Mouse (Mus musculus): ENCODE data around the gene Pgf. TPM values are rescaled to one million over a fixed set of nuclear protein-coding genes. Genes with fewer than 3 reads are reported as not detected.
"Not testable (repeated sequence)": the region's sequence is repeated elsewhere in the genome, so short reads cannot be mapped to it uniquely, and the experiment has no call there.

The Pgf gene
- total RNA-seq, 2 experiments from 2014 or later: 0.43 to 2.1 TPM

DNA sequence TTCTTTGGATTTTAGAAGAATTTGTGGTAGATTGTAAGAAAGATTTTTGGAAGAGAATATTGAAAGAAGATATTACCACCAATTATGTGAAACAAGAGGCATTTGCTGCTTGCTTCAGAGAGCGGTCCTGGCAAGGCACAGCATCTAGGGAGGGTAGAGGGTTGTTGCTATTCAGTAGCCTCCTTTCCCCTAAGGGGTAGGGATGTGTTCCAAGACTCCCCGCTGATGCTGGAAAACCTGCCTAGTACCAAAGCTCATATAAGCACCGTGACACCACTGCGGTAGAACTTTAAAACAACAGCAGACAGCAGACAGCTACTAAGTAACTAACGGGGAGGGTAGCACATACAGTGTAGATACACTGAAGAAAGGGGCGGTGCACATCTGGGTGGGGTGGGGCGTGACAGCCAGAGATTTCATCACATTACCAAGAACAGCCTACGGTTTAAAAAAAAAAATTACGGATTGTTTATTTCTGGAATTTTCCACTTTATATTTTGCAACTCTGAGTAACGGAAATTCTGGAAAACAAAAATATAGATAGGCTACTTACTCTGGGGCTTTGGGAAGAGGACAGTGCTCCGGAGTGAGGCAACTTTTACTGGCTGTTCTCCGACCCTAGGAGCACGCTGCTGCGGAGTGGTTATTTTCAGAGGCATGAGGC is 19.7 kb downstream of the Pgf start:
- DNase-seq: no peak

GRCm38 (mm10) chr12:85156324-85156723 is 21.3 kb downstream of the Pgf start:
- peak; percentile 33 to 36 for DNase-seq

DNA sequence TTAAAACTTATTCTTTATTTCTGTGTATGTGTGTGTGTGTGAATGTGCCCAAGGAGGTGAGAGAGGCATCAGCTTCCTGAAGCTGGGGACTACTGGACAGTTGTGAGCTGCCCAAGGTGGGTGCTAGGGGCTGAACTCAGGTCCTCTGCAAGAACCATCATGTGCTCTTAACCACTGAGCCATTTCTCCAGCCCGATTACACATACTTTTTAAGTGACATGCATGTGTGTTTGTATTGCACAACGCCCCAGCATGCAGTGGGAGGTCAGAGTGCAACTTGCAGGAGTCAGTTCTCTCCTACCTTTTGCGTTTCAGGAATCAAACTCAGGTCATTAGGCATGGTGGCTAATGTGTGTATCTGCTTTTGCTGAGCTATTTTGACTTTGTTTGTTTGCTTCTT is 24.6 kb downstream of the Pgf start:
- no peak for DNase-seq

- DNase-seq: peak; percentile 24 to 40
These were observed 26.4 kb downstream of the Pgf start, which contains the start of gene Rps6kl1 for GRCm38 (mm10) chr12:85151002-85151774. Gene Rps6kl1 (minus strand): TSS chr12:85151264.

DNA sequence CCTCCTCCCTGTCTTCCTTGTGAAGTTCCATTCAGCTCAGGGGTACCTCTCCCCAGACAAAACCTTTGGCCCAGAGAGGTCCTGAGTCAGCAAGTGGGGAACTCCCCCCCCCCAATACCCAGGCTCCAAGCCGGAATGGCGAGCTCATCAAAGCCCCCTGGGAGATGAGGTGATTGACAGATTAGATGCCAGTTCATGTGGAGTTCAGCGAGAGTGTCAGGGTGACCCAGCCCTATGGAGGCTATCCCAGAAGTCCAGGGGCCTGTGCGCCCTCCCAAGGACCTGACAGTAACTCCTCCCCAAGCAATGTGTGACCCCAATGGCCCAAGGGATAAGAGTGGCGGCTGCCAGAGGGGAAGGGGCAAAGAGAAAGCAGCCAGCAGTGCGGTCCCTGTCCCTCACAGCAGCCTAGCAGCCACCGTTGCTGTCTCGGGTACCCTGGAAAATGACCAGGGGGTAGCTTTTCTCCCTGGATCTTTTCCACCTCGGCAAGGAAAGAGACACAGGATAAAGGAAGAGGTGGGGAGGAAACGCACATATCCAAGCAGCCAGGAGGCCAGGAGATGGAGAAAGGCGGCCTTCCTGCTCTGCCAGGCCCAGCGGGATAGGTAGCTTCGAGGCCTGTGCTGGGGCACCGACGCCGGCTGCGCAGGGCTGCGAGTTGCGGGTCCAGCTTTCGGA is 27.1 kb downstream of the Pgf start:
- DNase-seq: no peak

- DNase-seq: no peak
These were observed 30.7 kb downstream of the Pgf start for GRCm38 (mm10) chr12:85146881-85147280.

DNA sequence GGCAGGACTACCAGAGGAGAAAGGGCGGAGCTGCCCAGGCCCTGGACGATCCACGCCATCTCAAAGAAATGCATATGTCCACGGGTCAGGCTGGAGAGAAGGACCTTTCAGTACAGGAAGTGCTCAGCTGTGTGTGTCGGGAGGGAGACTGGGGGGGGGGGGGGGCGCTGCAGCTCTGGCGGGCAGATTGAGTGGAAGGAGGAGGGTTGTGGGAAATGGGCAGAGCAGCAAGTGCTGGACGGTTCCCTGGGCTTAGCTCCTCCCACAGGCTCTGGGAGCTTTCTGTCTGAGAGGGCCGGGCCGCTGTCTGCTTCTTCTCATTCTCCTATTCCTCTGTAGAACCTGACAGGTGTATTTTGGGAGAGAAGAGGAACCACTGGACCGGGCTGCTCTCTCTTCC is 31.2 kb downstream of the Pgf start:
- no peak for DNase-seq

- DNase-seq: no peak
These were observed 32.0 kb downstream of the Pgf start for GRCm38 (mm10) chr12:85145630-85146029.

DNA sequence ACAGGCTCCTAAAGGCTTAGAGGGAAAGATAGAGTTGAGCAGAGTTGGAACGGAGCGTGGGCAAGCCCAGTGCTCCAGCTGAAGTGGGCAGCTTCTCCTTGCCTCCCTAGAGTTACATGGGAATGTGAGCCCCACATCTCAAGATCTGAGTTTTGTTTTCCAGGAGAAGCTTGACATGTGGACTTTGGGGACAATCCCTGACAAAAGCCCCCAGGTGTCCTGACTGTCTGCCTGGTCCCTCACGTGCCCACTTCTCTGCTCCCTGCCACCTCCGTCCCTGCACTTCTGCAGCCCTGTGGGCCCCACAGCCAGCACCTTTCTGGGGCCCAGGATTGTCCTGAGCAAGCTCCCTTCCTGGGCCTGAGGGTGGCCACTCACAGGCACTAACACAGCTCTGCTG is 32.8 kb downstream of the Pgf start:
- no peak for DNase-seq

- not testable (repeated sequence) for DNase-seq
These were observed 33.3 kb downstream of the Pgf start for GRCm38 (mm10) chr12:85144276-85144675.

DNA sequence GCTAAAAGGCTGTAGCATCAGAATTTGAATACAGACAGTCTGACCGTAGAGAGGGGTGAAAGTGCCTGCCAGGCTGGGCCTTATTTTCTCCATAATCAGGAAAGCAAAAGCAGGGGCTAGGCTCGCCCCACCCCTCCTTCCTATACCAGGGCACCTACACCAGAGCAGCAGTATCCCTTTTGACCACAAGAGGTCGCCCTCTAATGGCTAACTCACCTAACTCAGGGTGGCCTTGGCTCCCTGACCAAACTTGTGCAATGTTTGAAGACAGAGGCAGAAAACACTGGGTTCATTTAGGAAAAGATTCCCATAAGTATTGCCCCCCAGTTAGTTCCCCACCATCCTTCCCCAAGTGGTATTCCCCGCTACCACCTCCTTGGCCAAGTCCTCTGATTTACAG is 34.8 kb downstream of the Pgf start:
- peak; percentile 87 to 88 for DNase-seq

DNA sequence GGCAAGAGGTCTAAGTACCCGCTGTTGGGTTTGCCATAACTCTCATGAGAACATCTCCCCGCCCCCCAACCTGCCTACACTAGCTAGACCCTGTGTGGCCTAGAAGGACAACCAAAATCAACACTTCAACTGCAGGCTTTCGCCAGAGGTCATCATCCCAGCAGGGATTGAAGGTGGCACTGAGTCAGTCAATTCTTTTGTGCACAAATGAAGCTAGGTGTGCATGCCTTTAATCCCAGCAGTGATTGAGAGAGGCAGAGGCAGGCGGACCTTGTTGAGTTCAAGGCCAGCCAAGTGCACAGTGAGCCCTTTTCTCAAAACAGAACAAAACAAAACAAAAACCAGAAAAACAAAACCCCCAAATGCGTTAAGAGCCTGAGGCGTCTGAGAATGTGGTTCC is 36.5 kb downstream of the Pgf start:
- DNase-seq: no peak

DNA sequence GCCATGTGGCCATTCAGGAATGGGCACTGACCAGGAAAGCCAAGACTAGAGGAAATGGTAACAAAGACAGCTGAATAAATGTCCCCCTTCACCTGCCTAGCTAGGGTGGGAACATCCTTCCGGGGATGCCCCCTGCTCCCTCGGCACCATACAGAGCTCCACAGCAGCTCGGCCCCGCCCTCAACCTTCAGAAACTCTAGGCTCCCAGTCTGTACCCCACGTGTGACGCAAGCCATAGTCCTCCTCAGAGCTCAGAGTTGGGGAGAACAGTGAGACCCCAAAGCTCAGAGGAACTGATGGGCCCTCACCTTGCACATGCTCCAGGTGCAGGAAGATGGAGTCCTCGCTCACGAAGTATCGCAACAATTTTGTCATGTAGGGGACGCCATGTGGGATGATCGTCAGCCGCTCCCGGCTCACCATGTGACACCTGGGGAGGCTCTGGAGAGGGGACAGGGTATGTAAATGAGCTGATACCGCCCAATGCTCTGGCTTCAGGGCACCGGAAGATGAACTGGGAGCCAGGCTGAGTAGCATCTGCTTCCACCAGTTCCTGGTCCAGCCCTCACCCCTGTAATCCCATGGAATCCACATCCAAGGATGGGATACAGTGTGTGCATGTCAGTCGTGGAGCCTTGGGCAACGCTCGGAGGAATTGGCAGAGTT is 37.4 kb downstream of the Pgf start:
- DNase-seq: peak in 1 of 2 experiments; percentile 17

GRCm38 (mm10) chr12:85136627-85137026 is 41.0 kb downstream of the Pgf start:
- DNase-seq: no peak

DNA sequence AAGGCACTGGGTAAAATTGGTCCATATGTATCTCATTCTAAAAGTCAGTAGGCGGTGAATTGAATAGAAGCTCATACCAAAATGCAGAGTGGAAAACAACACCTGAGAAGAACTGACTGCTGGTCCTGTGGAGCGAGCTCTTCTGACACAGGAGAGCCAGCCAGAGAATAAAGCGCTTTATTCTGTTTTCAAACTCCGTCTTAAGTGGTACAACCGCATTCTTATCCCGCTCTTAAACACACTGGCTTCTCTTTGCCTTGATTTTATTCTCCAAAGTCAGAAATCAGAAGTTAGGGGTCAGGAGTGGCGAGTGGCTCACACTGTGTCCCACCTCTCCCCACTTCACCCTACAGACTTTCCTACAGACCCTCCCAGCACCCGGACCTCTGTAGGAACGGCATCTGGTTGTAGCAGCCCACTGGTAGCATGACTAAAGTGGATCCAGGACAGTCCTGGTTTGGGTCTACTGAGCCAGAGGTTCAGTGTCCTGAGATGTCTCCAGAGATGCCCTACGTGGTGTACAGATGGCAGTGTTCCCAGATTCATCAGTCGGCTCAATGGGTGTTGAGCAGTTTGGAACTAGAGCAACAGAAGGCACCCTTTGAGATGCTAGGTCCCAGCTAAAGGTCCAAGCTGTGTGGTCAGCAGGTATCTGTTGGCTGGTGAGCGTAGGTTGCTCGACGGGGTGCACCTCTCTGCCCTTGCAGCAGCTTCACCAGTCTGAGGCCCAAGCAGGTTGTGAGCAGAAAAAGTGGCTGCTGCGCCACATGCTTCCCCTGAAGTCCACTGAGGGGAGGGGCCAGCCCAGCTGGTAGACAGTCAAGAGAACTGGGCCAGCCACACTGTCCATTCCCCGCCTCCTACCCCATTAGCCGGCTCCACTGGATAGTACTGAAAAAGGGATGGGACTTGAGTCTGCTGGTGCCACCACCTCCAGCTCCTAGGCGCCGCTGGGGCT is 41.8 kb downstream of the Pgf start:
- DNase-seq: no peak

GRCm38 (mm10) chr12:85134043-85134794 is 43.4 kb downstream of the Pgf start:
- DNase-seq: no peak

DNA sequence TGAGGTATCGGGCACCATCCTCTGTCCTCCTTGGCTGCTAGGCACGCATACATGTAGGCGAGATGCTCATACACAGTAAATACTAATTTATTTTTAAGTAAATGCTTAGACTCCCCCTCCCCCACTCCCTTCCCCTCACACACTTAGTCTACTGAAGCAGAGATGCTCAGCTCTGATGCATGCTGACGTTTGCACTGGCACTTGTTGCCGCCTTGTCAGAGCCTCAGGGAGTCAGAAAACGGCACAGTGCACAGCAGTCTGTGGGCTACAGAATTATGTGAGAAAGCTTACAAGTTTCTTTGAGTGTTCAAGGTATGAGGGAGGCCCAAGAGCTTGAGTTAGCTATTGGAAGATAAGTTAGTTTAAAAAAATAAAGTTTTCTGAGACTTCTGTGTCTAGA is 46.2 kb downstream of the Pgf start:
- DNase-seq: no peak

DNA sequence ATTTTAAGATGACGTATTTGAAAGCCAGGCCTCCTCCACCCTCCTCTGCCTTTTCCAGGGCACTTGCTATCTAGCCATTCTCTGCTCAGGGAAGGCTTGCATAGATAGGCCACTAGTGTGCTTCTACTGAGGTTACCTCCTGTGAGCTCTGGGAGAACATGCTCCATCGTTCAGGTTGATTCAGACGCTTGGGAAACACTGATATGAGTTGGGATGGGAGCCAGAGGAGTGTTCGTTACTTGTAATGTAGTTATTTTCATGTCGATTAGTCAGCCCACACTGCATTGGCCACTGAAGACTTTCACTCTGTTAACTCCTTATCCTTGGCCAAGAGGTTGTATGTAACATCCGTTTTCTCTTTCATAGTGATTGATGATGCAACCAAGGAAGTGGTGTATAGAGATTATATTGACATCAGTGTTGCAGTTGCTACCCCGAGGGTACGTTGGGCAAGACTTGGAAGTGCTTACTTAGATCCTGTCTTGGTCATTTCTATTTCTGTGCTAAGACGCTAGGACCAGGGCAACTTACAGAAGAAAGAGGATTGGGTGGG is 48.1 kb downstream of the Pgf start:
- no peak for DNase-seq

DNA sequence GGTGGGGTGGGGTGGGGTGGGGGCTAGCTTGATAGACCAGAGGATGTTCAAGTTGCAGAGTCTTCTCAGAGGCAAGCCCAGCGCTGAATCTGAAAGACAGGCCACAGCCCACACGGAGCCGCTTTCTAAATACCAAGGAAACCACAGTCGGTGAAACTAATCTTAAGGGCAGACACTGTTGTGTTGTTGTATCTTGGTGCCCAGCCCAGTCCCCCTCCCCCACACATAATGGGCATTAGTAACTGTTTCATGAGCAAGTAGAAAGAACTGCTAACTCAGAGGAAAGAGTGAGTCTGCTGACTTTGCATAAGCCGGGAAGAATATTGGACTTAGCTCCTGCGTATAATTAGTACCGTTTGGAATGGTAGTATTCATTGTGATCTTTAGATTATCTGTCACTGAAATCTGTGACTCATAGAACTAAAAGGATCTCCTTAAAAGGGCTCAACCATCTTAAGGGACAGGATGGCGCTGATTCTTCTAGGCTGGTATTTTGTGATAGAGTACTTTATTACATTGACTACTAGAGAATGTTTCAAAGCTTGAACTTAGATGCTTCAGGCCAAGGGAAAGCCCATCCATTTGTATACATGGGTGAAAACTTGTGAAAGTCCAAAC is 50.5 kb downstream of the Pgf start:
- DNase-seq: no peak

DNA sequence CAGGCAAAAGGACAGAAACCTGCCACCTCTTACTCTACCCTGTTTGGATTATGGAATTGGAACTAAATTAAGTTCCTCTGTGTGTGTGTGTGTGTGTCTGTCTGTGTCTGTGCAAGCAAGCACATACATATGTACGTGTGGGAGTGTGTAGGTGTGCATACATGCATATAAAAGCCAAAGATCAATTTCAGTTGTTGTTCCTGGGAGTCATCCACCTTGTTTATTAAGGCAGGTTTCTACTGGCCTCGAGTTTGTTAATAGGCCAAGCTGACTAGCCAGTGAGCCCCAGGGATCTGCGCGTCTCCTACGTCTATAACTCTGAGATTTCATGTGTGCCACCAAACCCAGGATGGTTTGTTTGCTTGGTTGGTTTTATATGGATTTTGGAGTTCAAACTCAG is 52.8 kb downstream of the Pgf start:
- DNase-seq: no peak
